Mouse (Mus musculus) frontal cortex, postnatal 14 days (tissue): ENCODE data around the gene Glis1.

Experiments
- DNase-seq, 2 experiments: peaks; one replicate each; pipeline ENCODE4 v3.0.0; 2022; ENCODE audit warnings: low spot score in 2 of 2

Gene Glis1

GRCm38 (mm10) chr4:107623916-107624315, 189.5 kb downstream of the Glis1 start:
- no peak for DNase-seq

GRCm38 (mm10) chr4:107624951-107625350, 190.6 kb downstream of the Glis1 start:
- DNase-seq: no peak

GRCm38 (mm10) chr4:107628226-107628625, 193.8 kb downstream of the Glis1 start:
- DNase-seq: no peak

- DNase-seq: no peak
Measured at GRCm38 (mm10) chr4:107628921-107629411, 194.6 kb downstream of the Glis1 start.

GRCm38 (mm10) chr4:107634631-107635030, 200.2 kb downstream of the Glis1 start:
- no peak for DNase-seq

- no peak for DNase-seq
Measured at GRCm38 (mm10) chr4:107636099-107636498, 201.7 kb downstream of the Glis1 start.

- DNase-seq: no peak
Measured at GRCm38 (mm10) chr4:107637670-107638069, 203.3 kb downstream of the Glis1 start.

- no peak for DNase-seq
Measured at GRCm38 (mm10) chr4:107638303-107638702, 203.9 kb downstream of the Glis1 start.

GRCm38 (mm10) chr4:107641624-107642023, 207.2 kb downstream of the Glis1 start:
- DNase-seq: no peak

- no peak for DNase-seq
Measured at GRCm38 (mm10) chr4:107648959-107649485, 214.6 kb downstream of the Glis1 start.

GRCm38 (mm10) chr4:107651021-107651496, 216.7 kb downstream of the Glis1 start:
- DNase-seq: no peak

- DNase-seq: peak; percentile 64 to 81
Measured at GRCm38 (mm10) chr4:107652598-107653279, 218.3 kb downstream of the Glis1 start.

- no peak for DNase-seq
Measured at GRCm38 (mm10) chr4:107653280-107653643, 218.9 kb downstream of the Glis1 start.

- DNase-seq: no peak
Measured at GRCm38 (mm10) chr4:107660649-107661048, 226.3 kb downstream of the Glis1 start.

- DNase-seq: no peak
Measured at GRCm38 (mm10) chr4:107668514-107668913, 234.1 kb downstream of the Glis1 start.

GRCm38 (mm10) chr4:107670731-107671130, 236.3 kb downstream of the Glis1 start:
- DNase-seq: no peak

GRCm38 (mm10) chr4:107673638-107674321, 239.4 kb downstream of the Glis1 start:
- peak; percentile 79 to 83 for DNase-seq

- DNase-seq: no peak
Measured at GRCm38 (mm10) chr4:107674322-107674644, 239.9 kb downstream of the Glis1 start.

- no peak for DNase-seq
Measured at GRCm38 (mm10) chr4:107675645-107676044, 241.3 kb downstream of the Glis1 start.

- DNase-seq: no peak
Measured at GRCm38 (mm10) chr4:107680311-107681098, 246.1 kb downstream of the Glis1 start.

GRCm38 (mm10) chr4:107681099-107681849, 246.9 kb downstream of the Glis1 start:
- no peak for DNase-seq
